Mouse (Mus musculus): ENCODE measurements around the gene Olfr1140. TPM values are rescaled to one million over a fixed set of nuclear protein-coding genes. Genes with fewer than 3 reads are reported as not detected.

Gene Olfr1140
- not detected in 2 replicates for polyA plus RNA-seq (2014; fragmentation: Nextera tagmentation; extraction: Ambion mirVana)

GRCm38 (mm10) chr2:87743452-87743851 lies at the start of gene Olfr1140:
Gene Olfr1140 (plus strand): TSS chr2:87743752.
- Histone ChIP-seq H3K27ac (ENCODE audit: low read depth, low read length) (no peak within 1 kb of the TSS), H3K4me1 (ENCODE audit: control insufficient read depth, insufficient read depth, low read length) (no peaks in the 10 kb centered on the region), H3K9me3 (ENCODE audit: control insufficient read depth, low read length) (no peaks in the 10 kb centered on the region), H3K9ac (ENCODE audit: low read length) (no peak within 1 kb of the TSS), H3K36me3 (ENCODE audit: control insufficient read depth, insufficient read depth, low read length) (no peaks in the 10 kb centered on the region), H3K27me3 (ENCODE audit: control insufficient read depth, insufficient read depth, low read length) (no peaks in the 10 kb centered on the region), H3K4me3 (ENCODE audit: low read depth, low read length) (no peak within 1 kb of the TSS), H3K4me2 (no peak within 1 kb of the TSS)
- ATAC-seq (ENCODE audit: low FRiP score) (no peak), DNase-seq (ENCODE audit: low spot score, missing footprints) (no peak)
- WGBS = 73% methylated on average over 3 of the region's 3 CpGs

- no peak for ATAC-seq (ENCODE audit: low FRiP score)
- Histone ChIP-seq H3K9ac (ENCODE audit: low read length) (no peak within 1 kb of the TSS), H3K36me3 (ENCODE audit: control insufficient read depth, insufficient read depth, low read length) (no peaks in the 10 kb centered on the region), H3K27me3 (ENCODE audit: control insufficient read depth, insufficient read depth, low read length) (no peaks in the 10 kb centered on the region), H3K4me2 (no peak within 1 kb of the TSS), H3K27ac (ENCODE audit: low read depth, low read length) (no peak within 1 kb of the TSS), H3K4me3 (ENCODE audit: low read depth, low read length) (no peak within 1 kb of the TSS), H3K4me1 (ENCODE audit: control insufficient read depth, insufficient read depth, low read length) (no peaks in the 10 kb centered on the region), H3K9me3 (ENCODE audit: control insufficient read depth, low read length) (no peaks in the 10 kb centered on the region)
- no peak for DNase-seq (ENCODE audit: low spot score, missing footprints)
These were observed 49.7 kb upstream of the Olfr1140 start, which contains the start of gene Olfr1136 for GRCm38 (mm10) chr2:87693847-87694246. Gene Olfr1136 (minus strand): TSS chr2:87693947.

- DNase-seq (ENCODE audit: low spot score, missing footprints) = no peak
- H3K9me3 ChIP-seq (ENCODE audit: control insufficient read depth, low read length) = no peaks in the 10 kb centered on the region
These were observed 30.5 kb upstream of the Olfr1140 start, which contains the start of gene Olfr1137 for GRCm38 (mm10) chr2:87713079-87713478. Gene Olfr1137 (minus strand): TSS chr2:87713179.

GRCm38 (mm10) chr2:87739878-87740277 lies 3.7 kb upstream of the Olfr1140 start, which contains the start of gene Olfr1138:
Gene Olfr1138 (minus strand): TSS chr2:87739978.
- H3K4me3 ChIP-seq (ENCODE audit: low read depth, low read length) = no peak within 1 kb of the TSS
- 84% methylated on average over 1 of the region's 1 CpGs for WGBS
- ATAC-seq (ENCODE audit: low FRiP score) (no peak), DNase-seq (ENCODE audit: low spot score, missing footprints) (no peak)
- no peak within 1 kb of the TSS for H3K9ac ChIP-seq (ENCODE audit: low read length)
- no peaks in the 10 kb centered on the region for H3K36me3 ChIP-seq (ENCODE audit: control insufficient read depth, insufficient read depth, low read length)
- no peaks in the 10 kb centered on the region for H3K9me3 ChIP-seq (ENCODE audit: control insufficient read depth, low read length)
- H3K4me2 ChIP-seq = no peak within 1 kb of the TSS
- H3K27me3 ChIP-seq (ENCODE audit: control insufficient read depth, insufficient read depth, low read length) = no peaks in the 10 kb centered on the region
- H3K4me1 ChIP-seq (ENCODE audit: control insufficient read depth, insufficient read depth, low read length) = no peaks in the 10 kb centered on the region
- no peak within 1 kb of the TSS for H3K27ac ChIP-seq (ENCODE audit: low read depth, low read length)

More at GRCm38 (mm10) chr2:87713079-87713478, 30.5 kb upstream of the Olfr1140 start, which contains the start of gene Olfr1137:
- Histone ChIP-seq H3K4me2 (no peak within 1 kb of the TSS), H3K27ac (ENCODE audit: low read depth, low read length) (no peak within 1 kb of the TSS), H3K27me3 (ENCODE audit: control insufficient read depth, insufficient read depth, low read length) (no peaks in the 10 kb centered on the region), H3K9ac (ENCODE audit: low read length) (no peak within 1 kb of the TSS), H3K36me3 (ENCODE audit: control insufficient read depth, insufficient read depth, low read length) (no peaks in the 10 kb centered on the region), H3K4me3 (ENCODE audit: low read depth, low read length) (no peak within 1 kb of the TSS), H3K4me1 (ENCODE audit: control insufficient read depth, insufficient read depth, low read length) (no peaks in the 10 kb centered on the region)
- no peak for ATAC-seq (ENCODE audit: low FRiP score)

- ATAC-seq (ENCODE audit: low FRiP score) = no peak
- Histone ChIP-seq H3K36me3 (ENCODE audit: control insufficient read depth, insufficient read depth, low read length) (no peaks in the 10 kb centered on the region), H3K4me3 (ENCODE audit: low read depth, low read length) (no peak within 1 kb of the TSS), H3K4me1 (ENCODE audit: control insufficient read depth, insufficient read depth, low read length) (no peaks in the 10 kb centered on the region), H3K4me2 (no peak within 1 kb of the TSS), H3K9me3 (ENCODE audit: control insufficient read depth, low read length) (no peaks in the 10 kb centered on the region), H3K27ac (ENCODE audit: low read depth, low read length) (no peak within 1 kb of the TSS), H3K9ac (ENCODE audit: low read length) (no peak within 1 kb of the TSS), H3K27me3 (ENCODE audit: control insufficient read depth, insufficient read depth, low read length) (no peaks in the 10 kb centered on the region)
- no peak for DNase-seq (ENCODE audit: low spot score, missing footprints)
- WGBS = 88% methylated on average over 1 of the region's 1 CpGs
These were observed 10.3 kb downstream of the Olfr1140 start, which contains the start of gene Olfr1141 for GRCm38 (mm10) chr2:87753891-87754290. Gene Olfr1141 (minus strand): TSS chr2:87753991.

- Histone ChIP-seq H3K4me2 (no peak overlapping the region), H3K9ac (ENCODE audit: low read length) (no peak overlapping the region), H3K4me3 (ENCODE audit: low read depth, low read length) (no peak overlapping the region), H3K9me3 (ENCODE audit: control insufficient read depth, low read length) (no peaks in the 10 kb centered on the region), H3K27ac (ENCODE audit: low read depth, low read length) (no peak overlapping the region), H3K36me3 (ENCODE audit: control insufficient read depth, insufficient read depth, low read length) (no peaks in the 10 kb centered on the region), H3K4me1 (ENCODE audit: control insufficient read depth, insufficient read depth, low read length) (no peaks in the 10 kb centered on the region), H3K27me3 (ENCODE audit: control insufficient read depth, insufficient read depth, low read length) (no peaks in the 10 kb centered on the region)
- no peak for ATAC-seq (ENCODE audit: low FRiP score)
- WGBS = 63% methylated on average over 1 of the region's 1 CpGs
- no peak for DNase-seq (ENCODE audit: low spot score, missing footprints)
These were observed 32.6 kb downstream of the Olfr1140 start for GRCm38 (mm10) chr2:87776143-87776542.

GRCm38 (mm10) chr2:87779183-87779582 lies 35.6 kb downstream of the Olfr1140 start, which contains the start of gene Olfr152:
Gene Olfr152 (plus strand): TSS chr2:87779483.
- Histone ChIP-seq H3K9ac (ENCODE audit: low read length) (no peak within 1 kb of the TSS), H3K36me3 (ENCODE audit: control insufficient read depth, insufficient read depth, low read length) (no peaks in the 10 kb centered on the region), H3K4me1 (ENCODE audit: control insufficient read depth, insufficient read depth, low read length) (no peaks in the 10 kb centered on the region), H3K4me2 (no peak within 1 kb of the TSS), H3K9me3 (ENCODE audit: control insufficient read depth, low read length) (no peaks in the 10 kb centered on the region), H3K4me3 (ENCODE audit: low read depth, low read length) (no peak within 1 kb of the TSS), H3K27ac (ENCODE audit: low read depth, low read length) (no peak within 1 kb of the TSS), H3K27me3 (ENCODE audit: control insufficient read depth, insufficient read depth, low read length) (no peaks in the 10 kb centered on the region)
- no peak for ATAC-seq (ENCODE audit: low FRiP score)
- DNase-seq (ENCODE audit: low spot score, missing footprints) = no peak
- WGBS = 81% methylated on average over 4 of the region's 4 CpGs

Other genes starting within 250 kb of the Olfr1140 start
- gene Pramel7, start 246.7 kb upstream of the Olfr1140 start, polyA plus RNA-seq (2014; fragmentation: Nextera tagmentation; extraction: Ambion mirVana) = not detected in 2 replicates
- gene Pramel6, start 237.2 kb upstream of the Olfr1140 start, polyA plus RNA-seq (2014; fragmentation: Nextera tagmentation; extraction: Ambion mirVana) = not detected in 2 replicates
- not detected in 2 replicates for gene Olfr153, start 212.0 kb upstream of the Olfr1140 start, polyA plus RNA-seq (2014; fragmentation: Nextera tagmentation; extraction: Ambion mirVana)
- not detected in 2 replicates for gene Olfr1128, start 198.2 kb upstream of the Olfr1140 start, polyA plus RNA-seq (2014; fragmentation: Nextera tagmentation; extraction: Ambion mirVana)
- gene Olfr1129, start 169.8 kb upstream of the Olfr1140 start, polyA plus RNA-seq (2014; fragmentation: Nextera tagmentation; extraction: Ambion mirVana) = not detected in 2 replicates
- gene Olfr1130, start 137.5 kb upstream of the Olfr1140 start, polyA plus RNA-seq (2014; fragmentation: Nextera tagmentation; extraction: Ambion mirVana) = not detected in 2 replicates
- gene Olfr1131, start 116.6 kb upstream of the Olfr1140 start, polyA plus RNA-seq (2014; fragmentation: Nextera tagmentation; extraction: Ambion mirVana) = not detected in 2 replicates
- gene Olfr1132, start 106.2 kb upstream of the Olfr1140 start, polyA plus RNA-seq (2014; fragmentation: Nextera tagmentation; extraction: Ambion mirVana) = not detected in 2 replicates
- gene Olfr1133, start 96.4 kb upstream of the Olfr1140 start, polyA plus RNA-seq (2014; fragmentation: Nextera tagmentation; extraction: Ambion mirVana) = not detected in 2 replicates
- gene Olfr1134, start 85.3 kb upstream of the Olfr1140 start, polyA plus RNA-seq (2014; fragmentation: Nextera tagmentation; extraction: Ambion mirVana) = not detected in 2 replicates
- gene Olfr1135, start 70.1 kb upstream of the Olfr1140 start, polyA plus RNA-seq (2014; fragmentation: Nextera tagmentation; extraction: Ambion mirVana) = not detected in 2 replicates
- not detected in 2 replicates for gene Olfr1136, start 49.8 kb upstream of the Olfr1140 start, polyA plus RNA-seq (2014; fragmentation: Nextera tagmentation; extraction: Ambion mirVana)
- gene Olfr1137, start 30.6 kb upstream of the Olfr1140 start, polyA plus RNA-seq (2014; fragmentation: Nextera tagmentation; extraction: Ambion mirVana) = not detected in 2 replicates
- not detected in 2 replicates for gene Olfr1138, start 3.8 kb upstream of the Olfr1140 start, polyA plus RNA-seq (2014; fragmentation: Nextera tagmentation; extraction: Ambion mirVana)
- not detected in 2 replicates for gene Olfr1141, start 10.2 kb downstream of the Olfr1140 start, polyA plus RNA-seq (2014; fragmentation: Nextera tagmentation; extraction: Ambion mirVana)
- not detected in 2 replicates for gene Olfr152, start 35.7 kb downstream of the Olfr1140 start, polyA plus RNA-seq (2014; fragmentation: Nextera tagmentation; extraction: Ambion mirVana)
- not detected in 2 replicates for gene Olfr1143, start 56.8 kb downstream of the Olfr1140 start, polyA plus RNA-seq (2014; fragmentation: Nextera tagmentation; extraction: Ambion mirVana)
- not detected in 2 replicates for gene Olfr1145, start 66.1 kb downstream of the Olfr1140 start, polyA plus RNA-seq (2014; fragmentation: Nextera tagmentation; extraction: Ambion mirVana)
- gene Olfr1148, start 86.8 kb downstream of the Olfr1140 start, polyA plus RNA-seq (2014; fragmentation: Nextera tagmentation; extraction: Ambion mirVana) = not detected in 2 replicates
- not detected in 2 replicates for gene Olfr1150-ps1, start 100.2 kb downstream of the Olfr1140 start, polyA plus RNA-seq (2014; fragmentation: Nextera tagmentation; extraction: Ambion mirVana)
- gene Olfr1151, start 112.1 kb downstream of the Olfr1140 start, polyA plus RNA-seq (2014; fragmentation: Nextera tagmentation; extraction: Ambion mirVana) = not detected in 2 replicates
- 0.01 TPM in 1 of 2 replicates, not detected in the other for gene Olfr1152, start 122.7 kb downstream of the Olfr1140 start, polyA plus RNA-seq (2014; fragmentation: Nextera tagmentation; extraction: Ambion mirVana)
- not detected in 2 replicates for gene Olfr1153, start 151.2 kb downstream of the Olfr1140 start, polyA plus RNA-seq (2014; fragmentation: Nextera tagmentation; extraction: Ambion mirVana)
- not detected in 2 replicates for gene Olfr1154, start 161.4 kb downstream of the Olfr1140 start, polyA plus RNA-seq (2014; fragmentation: Nextera tagmentation; extraction: Ambion mirVana)
- not detected in 2 replicates for gene Olfr1155, start 201.4 kb downstream of the Olfr1140 start, polyA plus RNA-seq (2014; fragmentation: Nextera tagmentation; extraction: Ambion mirVana)
- gene Olfr1156, start 209.3 kb downstream of the Olfr1140 start, polyA plus RNA-seq (2014; fragmentation: Nextera tagmentation; extraction: Ambion mirVana) = not detected in 2 replicates
- not detected in 2 replicates for gene Olfr1157, start 224.5 kb downstream of the Olfr1140 start, polyA plus RNA-seq (2014; fragmentation: Nextera tagmentation; extraction: Ambion mirVana)
- not detected in 2 replicates for gene Olfr74, start 230.9 kb downstream of the Olfr1140 start, polyA plus RNA-seq (2014; fragmentation: Nextera tagmentation; extraction: Ambion mirVana)
- gene Olfr1158, start 246.4 kb downstream of the Olfr1140 start, polyA plus RNA-seq (2014; fragmentation: Nextera tagmentation; extraction: Ambion mirVana) = not detected in 2 replicates